Mouse (Mus musculus) E14TG2a.4 (cell line): Measurements from ENCODE around the gene Coa3.

Source experiments
- CTCF ChIP-seq: conservative IDR thresholded peaks from 2 replicates; pipeline ENCODE4 v1.5.1; 2014; ENCODE audit warnings: low read length
- NANOG ChIP-seq: IDR thresholded peaks from 2 replicates; pipeline ENCODE4 v1.6.1; 2014; ENCODE audit warnings: borderline replicate concordance, low read length, mixed read lengths
- POU5F1 ChIP-seq: IDR thresholded peaks from 2 replicates; pipeline ENCODE4 v1.6.1; 2014; ENCODE audit warnings: low read length, borderline replicate concordance

DNA sequence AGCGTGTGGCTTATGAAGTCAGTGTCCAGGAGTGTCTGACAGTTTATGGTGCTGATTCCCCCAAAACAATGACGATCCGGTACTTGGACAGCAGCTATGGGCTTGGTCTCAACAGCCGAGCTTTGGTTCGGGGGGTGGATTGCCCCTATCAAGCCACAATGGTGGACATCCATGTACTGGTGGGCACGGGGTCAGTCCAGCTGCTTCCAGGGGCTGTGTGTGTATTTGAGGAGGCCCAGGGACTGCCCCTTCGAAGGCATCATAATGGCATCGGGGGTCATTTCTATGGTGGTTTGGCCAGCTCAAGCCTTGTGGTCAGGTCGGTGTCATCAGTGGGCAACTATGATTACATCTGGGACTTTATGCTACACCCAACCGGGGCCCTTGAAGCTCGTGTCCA lies 47.2 kb upstream of the Coa3 start:
- no peak for TF ChIP-seq CTCF
- no peak for TF ChIP-seq POU5F1
- no peak for TF ChIP-seq NANOG
